Mouse (Mus musculus) frontal cortex, adult 2 months (tissue): ENCODE data around the gene Gm49510. TPM values are rescaled to one million over a fixed set of nuclear protein-coding genes. Genes with fewer than 3 reads are reported as not detected.
"Not testable (repeated sequence)": the region's sequence is repeated elsewhere in the genome, so short reads cannot be mapped to it uniquely, and the experiment has no call there.

Experiments
- DNase-seq, 2 experiments: peaks; one replicate each; pipeline ENCODE4 v3.0.0; 2022; ENCODE audit warnings: low spot score in 1 of 2; ENCODE audit errors: extremely low spot score in 1 of 2
- polyA plus RNA-seq: library from polyadenylated mRNA; depleted of rRNA; stranded (reverse); fragments of >200 nt; gene quantifications from 2 replicates; pipeline ENCODE4 v1.2.3, GENCODE M21; 2012

Gene Gm49510
- polyA plus RNA-seq, 1 experiment: 0.24 TPM

- no peak for DNase-seq
Measured at GRCm38 (mm10) chr15:78877810-78878390, 21.6 kb upstream of the Gm49510 start.

- not testable (repeated sequence) for DNase-seq
Measured at GRCm38 (mm10) chr15:78878792-78879516, 20.5 kb upstream of the Gm49510 start.

GRCm38 (mm10) chr15:78880432-78880831, 19.0 kb upstream of the Gm49510 start:
- DNase-seq: no peak

GRCm38 (mm10) chr15:78881828-78882227, 17.6 kb upstream of the Gm49510 start:
- DNase-seq: no peak

GRCm38 (mm10) chr15:78889401-78889853, 10.0 kb upstream of the Gm49510 start:
- no peak for DNase-seq

- DNase-seq: no peak
Measured at GRCm38 (mm10) chr15:78892440-78892839, 7.0 kb upstream of the Gm49510 start.

- DNase-seq: no peak
Measured at GRCm38 (mm10) chr15:78894726-78895125, 4.7 kb upstream of the Gm49510 start.

- DNase-seq: no peak
Measured at GRCm38 (mm10) chr15:78895741-78896140, 3.7 kb upstream of the Gm49510 start.

- no peak for DNase-seq
Measured at GRCm38 (mm10) chr15:78896149-78896548, 3.3 kb upstream of the Gm49510 start.

GRCm38 (mm10) chr15:78897488-78897887, 2.0 kb upstream of the Gm49510 start:
- DNase-seq: no peak

- DNase-seq: no peak
Measured at GRCm38 (mm10) chr15:78898507-78899001, 913 bp upstream of the Gm49510 start.

- DNase-seq: no peak
Measured at GRCm38 (mm10) chr15:78899740-78900584, 495 bp downstream of the Gm49510 start, which contains the start of gene Sh3bp1. Sh3bp1 (plus strand) TSS chr15:78899768.

GRCm38 (mm10) chr15:78900585-78901421, 1.3 kb downstream of the Gm49510 start:
- no peak for DNase-seq

GRCm38 (mm10) chr15:78901422-78901789, 1.9 kb downstream of the Gm49510 start:
- no peak for DNase-seq

- peak in 1 of 2 experiments; percentile 94 for DNase-seq
Measured at GRCm38 (mm10) chr15:78903243-78903642, 3.8 kb downstream of the Gm49510 start.

GRCm38 (mm10) chr15:78908399-78908798, 8.9 kb downstream of the Gm49510 start:
- DNase-seq: no peak

GRCm38 (mm10) chr15:78908982-78909381, 9.5 kb downstream of the Gm49510 start:
- no peak for DNase-seq

- DNase-seq: peak in 1 of 2 experiments; percentile 60
Measured at GRCm38 (mm10) chr15:78912040-78912439, 12.6 kb downstream of the Gm49510 start.

GRCm38 (mm10) chr15:78913632-78914090, 14.2 kb downstream of the Gm49510 start, which contains the start of gene Pdxp:
Pdxp (plus strand) TSS chr15:78913919.
- peak; percentile 97 to 98 for DNase-seq
